Mouse (Mus musculus): ENCODE data around the gene Hnrnpdl.

Hnrnpdl gene

GRCm38 (mm10) chr5:100047143-100047640 lies 7.7 kb upstream of the Hnrnpdl start:
- DNase-seq (ENCODE audit: low spot score in 2 of 2) = no peak

- DNase-seq (ENCODE audit: low spot score in 2 of 2) = no peak
Observed at GRCm38 (mm10) chr5:100046096-100046495, 6.6 kb upstream of the Hnrnpdl start.

- DNase-seq (ENCODE audit: low spot score in 2 of 2) = no peak
Observed at GRCm38 (mm10) chr5:100044621-100045020, 5.2 kb upstream of the Hnrnpdl start.

- no peak for DNase-seq (ENCODE audit: low spot score in 2 of 2)
Observed at GRCm38 (mm10) chr5:100044030-100044429, 4.6 kb upstream of the Hnrnpdl start.

- DNase-seq (ENCODE audit: low spot score in 2 of 2) = no peak
Observed at GRCm38 (mm10) chr5:100043361-100043760, 3.9 kb upstream of the Hnrnpdl start.

- DNase-seq (ENCODE audit: low spot score in 2 of 2) = no peak
Observed at GRCm38 (mm10) chr5:100042467-100042866, 3.0 kb upstream of the Hnrnpdl start.

GRCm38 (mm10) chr5:100041272-100041671 lies 1.8 kb upstream of the Hnrnpdl start:
- no peak for DNase-seq (ENCODE audit: low spot score in 2 of 2)

- peak in 1 of 2 experiments; percentile 55 for DNase-seq (ENCODE audit: low spot score in 2 of 2)
Observed at GRCm38 (mm10) chr5:100040281-100040784, 869 bp upstream of the Hnrnpdl start.

- peak; percentile 89 to 96 for DNase-seq (ENCODE audit: low spot score in 2 of 2)
Observed at GRCm38 (mm10) chr5:100038714-100039601, 506 bp downstream of the Hnrnpdl start.

GRCm38 (mm10) chr5:100037965-100038713 lies 1.3 kb downstream of the Hnrnpdl start:
- peak; percentile 69 to 84 for DNase-seq (ENCODE audit: low spot score in 2 of 2)

GRCm38 (mm10) chr5:100036681-100037080 lies 2.8 kb downstream of the Hnrnpdl start:
- no peak for DNase-seq (ENCODE audit: low spot score in 2 of 2)

GRCm38 (mm10) chr5:100035950-100036349 lies 3.5 kb downstream of the Hnrnpdl start:
- no peak for DNase-seq (ENCODE audit: low spot score in 2 of 2)

- DNase-seq (ENCODE audit: low spot score in 2 of 2) = no peak
Observed at GRCm38 (mm10) chr5:100032646-100033045, 6.8 kb downstream of the Hnrnpdl start.

- DNase-seq (ENCODE audit: low spot score in 2 of 2) = no peak
Observed at GRCm38 (mm10) chr5:100032107-100032506, 7.4 kb downstream of the Hnrnpdl start.

GRCm38 (mm10) chr5:100030069-100030468 lies 9.4 kb downstream of the Hnrnpdl start:
- DNase-seq (ENCODE audit: low spot score in 2 of 2) = peak; percentile 16 to 34

- no peak for DNase-seq (ENCODE audit: low spot score in 2 of 2)
Observed at GRCm38 (mm10) chr5:100024868-100025267, 14.6 kb downstream of the Hnrnpdl start.

- DNase-seq (ENCODE audit: low spot score in 2 of 2) = no peak
Observed at GRCm38 (mm10) chr5:100024403-100024802, 15.1 kb downstream of the Hnrnpdl start.

GRCm38 (mm10) chr5:100020089-100020488 lies 19.4 kb downstream of the Hnrnpdl start:
- DNase-seq (ENCODE audit: low spot score in 2 of 2) = no peak

GRCm38 (mm10) chr5:100012599-100012998 lies 26.9 kb downstream of the Hnrnpdl start:
- no peak for DNase-seq (ENCODE audit: low spot score in 2 of 2)

GRCm38 (mm10) chr5:100008485-100008884 lies 31.0 kb downstream of the Hnrnpdl start:
- no peak for DNase-seq (ENCODE audit: low spot score in 2 of 2)

- no peak for DNase-seq (ENCODE audit: low spot score in 2 of 2)
Observed at GRCm38 (mm10) chr5:100007040-100007375, 32.5 kb downstream of the Hnrnpdl start.

GRCm38 (mm10) chr5:100006324-100007039 lies 33.0 kb downstream of the Hnrnpdl start:
- no peak for DNase-seq (ENCODE audit: low spot score in 2 of 2)
